Comparison of ENCODE assay signal across 22 mouse cellular contexts in the genomic region with DNA sequence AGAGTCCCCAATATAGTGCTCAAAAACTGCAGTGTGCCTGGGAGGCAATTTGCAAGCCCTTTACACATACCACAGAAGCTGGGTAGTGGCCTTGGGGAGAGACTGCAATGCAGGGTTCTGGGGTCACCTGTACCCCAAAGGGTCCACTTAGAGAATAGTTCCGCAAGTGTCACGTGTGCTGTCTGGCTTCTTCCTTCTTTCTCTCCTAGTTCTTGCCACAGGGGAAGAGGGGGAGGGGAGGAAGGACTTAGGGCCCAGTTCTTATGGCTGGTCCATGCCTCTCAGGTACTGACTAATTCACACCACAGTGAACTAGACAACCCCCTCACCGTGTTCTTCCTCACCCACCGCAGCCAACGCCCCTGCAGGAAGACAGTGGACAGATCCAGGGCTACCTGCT.
"Had no signal": no experiment of that assay in that cellular context is flagged by ENCODE, and none has a peak within 500 bp of the region (broad histone marks: within the 10 kb centered on the region; RNA-seq: fewer than 3 reads in every experiment).

No protein-coding gene starts in this region.

- DNase-seq: kidney, adult 2 months; kidney, postnatal 25 days; left cerebral cortex, postnatal 4 days; lung, adult 2 months; midbrain, embryonic 14.5 days; retina, postnatal 1 day; right cerebral cortex, postnatal 25 days; spleen, adult 18-20 months; thymus, adult 18-20 months; thymus, postnatal 36 days had no signal

- H3K27ac ChIP-seq: kidney, postnatal 0 days; layer of hippocampus, adult 2 months; limb, embryonic 12.5 days; limb, embryonic 15.5 days; liver, embryonic 14.5 days; macrophage; neural tube, embryonic 12.5 days; neural tube, embryonic 15.5 days had no signal

- H3K4me2 ChIP-seq: limb, embryonic 12.5 days; limb, embryonic 15.5 days; liver, embryonic 11.5 days; midbrain, embryonic 11.5 days; neural tube, embryonic 12.5 days; neural tube, embryonic 15.5 days had no signal

- H3K36me3 ChIP-seq: limb, embryonic 12.5 days; limb, embryonic 15.5 days; neural tube, embryonic 12.5 days; neural tube, embryonic 15.5 days had no signal

- H3K9ac ChIP-seq: limb, embryonic 12.5 days; limb, embryonic 15.5 days; liver, embryonic 14.5 days; neural tube, embryonic 12.5 days; neural tube, embryonic 15.5 days had no signal

- H3K9me3 ChIP-seq: limb, embryonic 12.5 days; limb, embryonic 15.5 days; megakaryocyte, embryonic 14.5 days; neural tube, embryonic 12.5 days; neural tube, embryonic 15.5 days had no signal

- H3K4me3 ChIP-seq: layer of hippocampus, adult 2 months; limb, embryonic 12.5 days; limb, embryonic 15.5 days; megakaryocyte, embryonic 14.5 days; neural tube, embryonic 12.5 days; neural tube, embryonic 15.5 days had no signal

- H3K27me3 ChIP-seq: limb, embryonic 15.5 days; neural tube, embryonic 12.5 days; neural tube, embryonic 15.5 days had no signal

- ATAC-seq: intestine, postnatal 0 days had no signal

- H3K4me1 ChIP-seq: limb, embryonic 12.5 days; limb, embryonic 15.5 days; megakaryocyte, embryonic 14.5 days; neural tube, embryonic 12.5 days; neural tube, embryonic 15.5 days had no signal
